Mouse (Mus musculus): ENCODE measurements at regions not wholly inside any gene's neighbourhood (a gene's known extent, or its start where the extent isn't known, plus 50 kb on each side); places are given as distances from the start of the nearest gene placed in this dataset.

GRCm38 (mm10) chr6:126427208-126427607 is 108.0 kb downstream of the Kcna5 start:
- no peak for TF ChIP-seq CTCF (IDR thresholded peaks at IDR 0.05; ENCODE audit: low read depth, low read length)
- no peak for TF ChIP-seq GATA1 (IDR thresholded peaks at IDR 0.05; ENCODE audit: borderline replicate concordance, low read length)
- no peak for TF ChIP-seq TAL1 (conservative IDR thresholded peaks at IDR 0.05; ENCODE audit: low read depth, low read length)
- TF ChIP-seq GATA2 (IDR thresholded peaks at IDR 0.05; ENCODE audit: borderline replicate concordance, low read depth, low read length) = no peak
- no peak for TF ChIP-seq POLR2AphosphoS5 (IDR thresholded peaks at IDR 0.05; ENCODE audit: insufficient replicate concordance, low read depth, low read length)
